Comparison of ENCODE assay signal across 7 mouse cellular contexts in genomic region chr12:86894841-86895428, GRCm38 (mm10). TPM values are rescaled to one million over a fixed set of nuclear protein-coding genes. Genes with fewer than 3 reads are reported as not detected.
A peak's percentile ranks its signal among the peaks of the same experiment; 100 is the strongest.
DNase-seq lines count a peak whose midpoint lies in the region; ATAC-seq and TF ChIP-seq lines count a peak whose summit lies in the region.

No protein-coding gene starts in this region.

- ATAC-seq in erythroid progenitor cell, adult 5-6 weeks (replicated peaks; ENCODE audit: low FRiP score, poor library complexity, severe bottlenecking): peak; percentile 48
- ATAC-seq in midbrain, embryonic 14.5 days (ENCODE audit: low FRiP score, low TSS enrichment): peak; percentile 17

- no peak for TF ChIP-seq CTCF in bone marrow, adult 2 months (IDR thresholded peaks at IDR 0.05; ENCODE audit: control insufficient read depth, insufficient read depth, low read length)

- H3K4me1 ChIP-seq in bone marrow, adult 2 months (ENCODE audit: control insufficient read depth, insufficient read depth, low read length): peaks cover 3% of the 10 kb centered on the region; the same call in 1 of the 2 replicates
- peaks cover 87% of the 10 kb centered on the region for H3K4me1 ChIP-seq in midbrain, embryonic 14.5 days (ENCODE audit: control insufficient read depth, insufficient read depth, low read length)

- WGBS in bone marrow, adult 2 months: 1% methylated on average over 12 of the region's 12 CpGs
- 0% methylated on average over 12 of the region's 12 CpGs for WGBS in midbrain, embryonic 14.5 days

- DNase-seq in right cerebral cortex, postnatal 10 days (ENCODE audit: low spot score in 2 of 2): peak; percentile 65 to 76
- no peak for DNase-seq in right cerebral cortex, postnatal 25 days
- DNase-seq in kidney, postnatal 10 days: peak; percentile 55
- DNase-seq in midbrain, embryonic 14.5 days: no peak
- no peak for DNase-seq in gastrocnemius, postnatal 10 days

- H3K9ac ChIP-seq in midbrain, embryonic 14.5 days (replicated peaks; ENCODE audit: low read length): peak overlapping the region; percentile 58

- H3K27ac ChIP-seq in bone marrow, adult 2 months (ENCODE audit: control insufficient read depth, insufficient read depth, low read depth, low read length, poor library complexity): peak overlapping the region; percentile 80
- H3K27ac ChIP-seq in midbrain, embryonic 14.5 days (replicated peaks; ENCODE audit: low read depth, low read length): peak overlapping the region; percentile 99

- H3K4me3 ChIP-seq in bone marrow, adult 2 months (replicated peaks; ENCODE audit: control insufficient read depth, low read depth, low read length): peak overlapping the region; percentile 10
- H3K4me3 ChIP-seq in midbrain, embryonic 14.5 days (replicated peaks; ENCODE audit: low read depth, low read length): peak overlapping the region; percentile 32

- no peaks in the 10 kb centered on the region for H3K9me3 ChIP-seq in midbrain, embryonic 14.5 days (ENCODE audit: control insufficient read depth, low read length)

- H3K36me3 ChIP-seq in midbrain, embryonic 14.5 days (ENCODE audit: control insufficient read depth, insufficient read depth, low read length): no peaks in the 10 kb centered on the region

- H3K27me3 ChIP-seq in midbrain, embryonic 14.5 days (ENCODE audit: control insufficient read depth, insufficient read depth, low read length): no peaks in the 10 kb centered on the region

- H3K4me2 ChIP-seq in midbrain, embryonic 14.5 days (ENCODE audit: low read length): peak overlapping the region; percentile 69

- no peak for TF ChIP-seq POLR2A in bone marrow, adult 2 months (IDR thresholded peaks at IDR 0.05; ENCODE audit: borderline replicate concordance, control insufficient read depth, low read depth, low read length)

RNA-seq across cellular contexts. Expression of gene Irf2bpl, which starts 10.3 kb away (rescaled TPM):
- 1.7 and 3.4 TPM in 2 replicates for polyA plus RNA-seq in bone marrow, adult 2 months (2011; ENCODE audit: insufficient read depth, insufficient read length, low replicate concordance, missing spikeins)
- total RNA-seq in erythroid progenitor cell, adult 5-6 weeks (2015; ENCODE audit: low replicate concordance): 0.72 and 2.5 TPM in 2 replicates
- 0.53 and 1.5 TPM in 2 replicates for total RNA-seq in erythroid progenitor cell, adult 5-6 weeks (2017; ENCODE audit: low replicate concordance)
- 71.6 and 80.2 TPM in 2 replicates for polyA plus RNA-seq in midbrain, embryonic 14.5 days (2014; fragmentation: Nextera tagmentation; extraction: Ambion mirVana)
- total RNA-seq in gastrocnemius, postnatal 10 days (2021): 10 to 100 TPM; 42.9 to 46.7 TPM

RNA-seq across cellular contexts. Expression of gene Cipc, which starts 51.9 kb away (rescaled TPM):
- polyA plus RNA-seq in bone marrow, adult 2 months (2011; ENCODE audit: insufficient read depth, insufficient read length, low replicate concordance, missing spikeins): 5.5 and 5.9 TPM in 2 replicates
- total RNA-seq in erythroid progenitor cell, adult 5-6 weeks (2015; ENCODE audit: low replicate concordance): 8.6 and 9.2 TPM in 2 replicates
- 5.8 and 16.4 TPM in 2 replicates for total RNA-seq in erythroid progenitor cell, adult 5-6 weeks (2017; ENCODE audit: low replicate concordance)
- 42.5 and 61.0 TPM in 2 replicates for polyA plus RNA-seq in midbrain, embryonic 14.5 days (2014; fragmentation: Nextera tagmentation; extraction: Ambion mirVana)
- total RNA-seq in gastrocnemius, postnatal 10 days (2021): 10 to 100 TPM; 17.5 to 22.8 TPM

Comparison
In these comparisons a context has a peak if more than half of its experiments do, and no peak if none do; other contexts are left out.
1. DNase-seq: peak in right cerebral cortex, postnatal 10 days (2 of 2) and kidney, postnatal 10 days (single experiment); none in right cerebral cortex, postnatal 25 days (single experiment), midbrain, embryonic 14.5 days (single experiment) and gastrocnemius, postnatal 10 days (single experiment).
2. RNA of gene Irf2bpl, which starts 10.3 kb away (total RNA-seq): 42.9 to 46.7 TPM in gastrocnemius, postnatal 10 days; 0.53 to 2.5 TPM in erythroid progenitor cell, adult 5-6 weeks; every median in the first group is over 10 times any median in the second.